Mouse (Mus musculus) liver, embryonic 11.5 days (tissue): ENCODE results near the gene Clasp2. TPM values are rescaled to one million over a fixed set of nuclear protein-coding genes. Genes with fewer than 3 reads are reported as not detected.

Experiments used
- ATAC-seq: fragments of 200-750 bp; cut with Nextera tagmentation; replicated peaks from 2 replicates; pipeline ENCODE4 v1.8.0; 2017; ENCODE audit warnings: moderate number of reproducible peaks, mild to moderate bottlenecking, moderate TSS enrichment, moderate library complexity; ENCODE audit not compliant: low FRiP score
- DNase-seq: peaks from one replicate; pipeline ENCODE4 v3.0.0-alpha.2; 2017; ENCODE audit warnings: low spot score
- H3K27ac ChIP-seq: fragments of 300-500 bp; sonication (generic); 2 replicates; pipeline ENCODE4 v1.5.1; 2014; ENCODE audit warnings: mild to moderate bottlenecking, low read depth, low read length, control low read depth
- H3K27me3 ChIP-seq: fragments of 300-500 bp; sonication (generic); replicated peaks from 2 replicates; pipeline ENCODE4 v1.6.1; 2014; ENCODE audit warnings: low read length, mixed read lengths; ENCODE audit not compliant: control insufficient read depth, insufficient read depth
- H3K36me3 ChIP-seq: fragments of 300-500 bp; sonication (generic); 2 replicates; pipeline ENCODE4 v1.6.1; 2014; ENCODE audit warnings: mild to moderate bottlenecking, low read length, moderate library complexity, mixed read lengths; ENCODE audit not compliant: control insufficient read depth, insufficient read depth
- H3K4me1 ChIP-seq: fragments of 300-500 bp; sonication (generic); replicated peaks from 2 replicates; pipeline ENCODE4 v1.6.1; 2014; ENCODE audit warnings: low read length, mixed read lengths; ENCODE audit not compliant: control insufficient read depth, insufficient read depth
- H3K4me2 ChIP-seq: fragments of 300-500 bp; sonication (generic); 2 replicates; pipeline ENCODE4 v1.6.1; 2014; ENCODE audit warnings: mild to moderate bottlenecking, control low read depth, moderate library complexity
- H3K4me3 ChIP-seq: fragments of 300-500 bp; sonication (generic); 2 replicates; pipeline ENCODE4 v1.5.1; 2014; ENCODE audit warnings: low read depth, low read length, control low read depth
- H3K9ac ChIP-seq: fragments of 300-500 bp; sonication (generic); 2 replicates; pipeline ENCODE4 v1.6.1; 2014; ENCODE audit warnings: low read depth, low read length, control low read depth
- H3K9me3 ChIP-seq: fragments of 300-500 bp; sonication (generic); 2 replicates; pipeline ENCODE4 v1.6.1; 2016; ENCODE audit warnings: low read length, inconsistent platforms, mixed read lengths; ENCODE audit not compliant: control insufficient read depth
- WGBS: fragments of 180-500 bp; shearing (Covaris S2); extraction: QIAGEN DNeasy Blood & Tissue Kit; methylation state at CpG from one replicate; pipeline ENCODE4 v1.1.7; 2014; 5-methylcytosine and 5-hydroxymethylcytosine counted together
- polyA plus RNA-seq: library from polyadenylated mRNA; unstranded; fragments of >200 nt; fragmentation: Nextera tagmentation; extraction: Ambion mirVana; gene quantifications from 2 replicates; pipeline ENCODE4 v1.2.1, GENCODE M21; 2014

The Clasp2 gene
- polyA plus RNA-seq, 1 experiment from 2014 or later, result 30.5 TPM

DNA sequence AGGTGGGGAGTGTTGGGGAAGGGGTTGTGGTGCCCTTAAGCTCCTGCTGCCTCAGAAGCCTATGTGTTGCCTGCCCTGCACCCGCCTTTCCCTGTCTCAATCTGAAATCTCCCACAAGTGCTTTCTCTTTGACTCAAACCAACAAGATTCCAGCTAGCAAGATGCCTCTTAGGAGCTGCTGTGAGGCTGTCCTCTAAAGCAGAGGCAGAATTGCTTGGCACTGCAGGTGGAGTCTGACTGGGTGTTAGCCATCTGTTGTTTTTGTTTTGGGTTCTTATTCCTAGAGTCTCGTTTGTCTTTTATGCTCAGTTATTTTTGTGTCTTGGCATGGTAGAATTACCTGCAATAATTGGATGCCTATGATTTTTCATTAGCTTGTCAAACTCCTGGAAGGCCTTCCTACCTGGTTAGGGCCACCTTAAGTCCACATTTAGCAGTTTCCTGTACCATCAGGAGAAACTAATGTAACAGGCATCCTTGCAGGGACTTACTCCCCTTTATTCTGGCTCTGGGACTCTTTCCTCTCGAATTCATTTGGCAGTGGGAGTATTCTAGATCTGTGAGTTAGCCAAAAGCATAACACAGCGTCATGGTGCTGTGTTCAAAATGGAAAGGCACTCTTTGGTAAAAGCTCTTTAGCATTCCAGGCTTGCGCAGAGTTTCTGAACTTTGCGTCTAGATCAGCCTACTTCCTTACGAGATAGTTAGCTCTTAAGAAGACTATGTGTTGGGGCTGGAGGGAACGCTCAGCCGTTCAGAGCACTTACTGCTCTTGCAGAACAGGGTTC lies 198.0 kb downstream of the Clasp2 start:
- Histone ChIP-seq H3K27me3 (no peaks in the 10 kb centered on the region), H3K27ac (0 out of 2 replicates have a peak overlapping the region, but pooled peaks have one; percentile 1), H3K4me2 (no peak overlapping the region), H3K36me3 (no peaks in the 10 kb centered on the region; the same call in 1 of the 2 replicates), H3K4me3 (no peak overlapping the region), H3K9me3 (no peaks in the 10 kb centered on the region), H3K9ac (no peak overlapping the region), H3K4me1 (peaks cover 55% of the 10 kb centered on the region)
- 82% methylated on average over 9 of the region's 9 CpGs for WGBS
- DNase-seq (no peak), ATAC-seq (no peak)

DNA sequence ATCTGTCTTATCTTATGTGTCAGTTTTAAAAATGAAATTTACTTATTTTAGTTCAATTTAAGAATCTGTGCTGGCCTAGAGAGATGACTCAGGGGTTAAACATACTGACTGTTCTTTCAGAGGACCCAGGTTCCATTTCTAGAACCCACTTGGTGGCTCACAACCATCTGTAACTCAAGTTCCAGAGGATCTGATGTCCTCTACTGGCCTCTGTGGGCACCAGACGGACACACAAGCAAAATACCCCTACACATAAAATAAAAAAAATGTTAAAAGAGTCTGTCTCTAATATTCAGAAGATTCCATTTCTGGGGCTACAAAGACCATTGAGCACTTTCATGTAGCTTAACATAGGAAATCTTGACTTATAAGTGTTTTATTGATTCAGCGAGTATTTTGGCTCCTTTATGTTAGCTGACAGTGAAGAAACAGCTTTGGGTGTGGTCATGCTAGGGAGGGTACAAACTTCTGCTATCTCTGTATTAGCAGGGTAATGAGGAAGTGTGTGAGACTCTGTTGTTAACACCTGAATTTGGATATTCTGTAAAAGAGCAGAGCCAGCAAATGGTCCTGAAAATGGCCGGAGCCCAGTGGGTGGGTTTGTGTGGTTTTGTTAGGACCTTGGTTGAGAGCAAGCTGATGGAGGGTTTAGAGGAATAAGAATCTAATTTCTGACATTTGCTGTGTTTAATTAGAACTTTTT lies 200.0 kb downstream of the Clasp2 start:
- no peak overlapping the region for H3K4me3 ChIP-seq
- WGBS, result 66% methylated on average over 3 of the region's 3 CpGs
- peak; percentile 90 for ATAC-seq
- peak overlapping the region; percentile 58 for H3K4me2 ChIP-seq
- H3K4me1 ChIP-seq, result peaks cover 38% of the 10 kb centered on the region
- no peaks in the 10 kb centered on the region for H3K9me3 ChIP-seq
- DNase-seq, result no peak
- peaks cover 7% of the 10 kb centered on the region for H3K36me3 ChIP-seq
- no peak overlapping the region; the same call in 1 of the 2 replicates for H3K9ac ChIP-seq
- no peaks in the 10 kb centered on the region for H3K27me3 ChIP-seq
- H3K27ac ChIP-seq, result peak overlapping the region; percentile 70

DNA sequence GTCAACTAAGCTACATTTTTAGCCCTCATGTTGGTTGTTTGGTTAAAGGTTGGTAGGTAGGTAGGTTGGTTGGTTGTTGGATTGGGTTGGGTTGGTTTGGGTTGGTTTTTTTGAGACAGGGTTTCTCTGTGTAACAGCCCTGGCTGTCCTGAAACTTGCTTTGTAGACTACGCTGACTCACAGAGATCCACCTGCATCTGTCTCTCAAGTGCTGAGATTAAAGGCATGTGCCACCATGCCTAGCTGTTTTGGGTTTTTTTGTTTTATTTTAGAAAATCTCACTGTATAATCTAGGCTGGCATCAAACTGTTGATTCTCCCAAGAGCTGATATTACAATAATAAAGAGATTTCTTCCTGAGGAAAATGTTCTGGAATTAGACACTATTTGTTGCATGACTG lies 202.1 kb downstream of the Clasp2 start:
- Histone ChIP-seq H3K4me2 (no peak overlapping the region), H3K4me3 (no peak overlapping the region), H3K9ac (no peak overlapping the region), H3K27ac (no peak overlapping the region), H3K36me3 (peaks cover 17% of the 10 kb centered on the region), H3K27me3 (no peaks in the 10 kb centered on the region), H3K4me1 (peaks cover 29% of the 10 kb centered on the region), H3K9me3 (no peaks in the 10 kb centered on the region)
- ATAC-seq, result no peak
- WGBS, result 88% methylated on average over 1 of the region's 1 CpGs
- DNase-seq, result no peak

DNA sequence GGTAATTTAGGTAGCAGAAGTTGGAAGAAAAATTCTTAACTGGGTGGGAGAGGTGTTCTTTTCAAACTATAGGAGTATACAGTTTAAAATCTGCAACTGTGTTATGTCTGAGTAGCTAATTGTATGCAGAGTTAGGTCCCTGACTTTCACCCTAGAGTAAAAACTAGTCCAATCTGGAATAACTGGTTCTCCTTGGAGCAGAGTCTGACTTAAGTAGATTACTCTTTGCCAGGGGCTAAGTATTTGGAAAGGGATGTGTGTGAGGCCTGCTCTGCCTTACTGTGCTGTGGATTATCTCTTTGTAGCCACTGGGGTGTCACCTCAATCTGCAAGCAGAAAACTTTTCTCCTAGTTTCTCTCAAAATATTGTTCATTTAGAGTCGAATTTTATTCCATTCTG lies 205.9 kb downstream of the Clasp2 start:
- no peak overlapping the region for H3K4me3 ChIP-seq
- no peaks in the 10 kb centered on the region for H3K27me3 ChIP-seq
- no peak overlapping the region for H3K4me2 ChIP-seq
- peaks cover 3% of the 10 kb centered on the region for H3K4me1 ChIP-seq
- H3K9ac ChIP-seq, result no peak overlapping the region
- H3K9me3 ChIP-seq, result no peaks in the 10 kb centered on the region
- no peak for DNase-seq
- ATAC-seq, result no peak
- 86% methylated on average over 1 of the region's 1 CpGs for WGBS
- peaks cover 22% of the 10 kb centered on the region for H3K36me3 ChIP-seq
- no peak overlapping the region for H3K27ac ChIP-seq

- Histone ChIP-seq H3K36me3 (peaks cover 26% of the 10 kb centered on the region), H3K9me3 (no peaks in the 10 kb centered on the region), H3K9ac (no peak overlapping the region), H3K27ac (no peak overlapping the region), H3K4me1 (no peaks in the 10 kb centered on the region), H3K27me3 (no peaks in the 10 kb centered on the region), H3K4me3 (no peak overlapping the region), H3K4me2 (no peak overlapping the region)
- no peak for DNase-seq
- WGBS, result 89% methylated on average over 4 of the region's 4 CpGs
- ATAC-seq, result peak; percentile 51; the same call in 1 of the 2 replicates
These were observed 216.5 kb downstream of the Clasp2 start for GRCm38 (mm10) chr9:113957777-113958176.

DNA sequence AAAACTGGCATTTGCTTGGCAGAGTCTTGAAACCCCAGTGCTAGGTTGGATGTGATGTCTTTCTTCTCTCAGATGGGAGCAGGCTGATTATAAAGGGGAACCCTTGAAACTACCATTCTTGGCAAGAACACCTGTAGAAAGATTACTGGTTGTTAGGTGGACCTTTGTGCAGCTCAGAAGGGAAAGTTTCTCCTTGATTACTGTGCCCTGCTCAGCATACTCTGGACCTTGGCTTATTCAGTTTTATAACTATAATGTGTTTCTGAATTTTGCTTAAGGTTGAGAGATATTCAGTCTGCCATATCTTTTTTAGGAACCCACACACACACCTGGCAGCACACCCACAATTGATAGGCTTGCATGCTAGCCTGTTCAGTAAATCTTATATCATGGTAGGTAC lies 222.4 kb downstream of the Clasp2 start:
- H3K27ac ChIP-seq, result no peak overlapping the region
- H3K4me1 ChIP-seq, result peaks cover 20% of the 10 kb centered on the region
- H3K9me3 ChIP-seq, result no peaks in the 10 kb centered on the region
- H3K27me3 ChIP-seq, result no peaks in the 10 kb centered on the region
- H3K4me3 ChIP-seq, result no peak overlapping the region
- DNase-seq, result no peak
- H3K4me2 ChIP-seq, result no peak overlapping the region
- H3K9ac ChIP-seq, result no peak overlapping the region
- peaks cover 43% of the 10 kb centered on the region for H3K36me3 ChIP-seq
- no peak for ATAC-seq

DNA sequence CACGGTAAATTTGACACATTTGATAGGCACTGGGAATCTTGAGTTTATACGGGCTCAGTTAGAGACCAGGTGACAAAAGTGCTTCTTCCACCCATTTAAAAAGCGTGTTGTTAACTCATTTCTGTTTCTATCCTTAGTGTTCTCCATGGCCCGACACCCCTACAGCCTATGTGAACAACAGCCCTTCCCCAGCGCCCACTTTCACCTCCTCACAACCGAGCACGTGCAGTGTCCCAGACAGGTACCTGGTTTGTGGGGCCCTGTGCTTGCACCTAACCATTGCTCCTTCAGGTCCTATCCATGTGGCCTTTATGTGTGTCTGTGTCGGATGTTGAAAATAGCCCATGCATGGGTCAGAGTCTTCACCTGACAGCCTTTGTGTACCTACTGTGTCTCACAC lies 223.1 kb downstream of the Clasp2 start:
- WGBS, result 95% methylated on average over 8 of the region's 8 CpGs
- no peak overlapping the region for H3K27ac ChIP-seq
- no peaks in the 10 kb centered on the region for H3K27me3 ChIP-seq
- peaks cover 40% of the 10 kb centered on the region for H3K36me3 ChIP-seq
- peaks cover 23% of the 10 kb centered on the region for H3K4me1 ChIP-seq
- ATAC-seq (no peak), DNase-seq (no peak)
- no peak overlapping the region for H3K4me3 ChIP-seq
- H3K9me3 ChIP-seq, result no peaks in the 10 kb centered on the region
- H3K4me2 ChIP-seq, result no peak overlapping the region
- H3K9ac ChIP-seq, result no peak overlapping the region

- Histone ChIP-seq H3K9ac (no peak overlapping the region), H3K27ac (peak overlapping the region; percentile 96; the same call in 1 of the 2 replicates), H3K9me3 (no peaks in the 10 kb centered on the region), H3K4me3 (no peak overlapping the region), H3K4me2 (no peak overlapping the region), H3K27me3 (no peaks in the 10 kb centered on the region), H3K36me3 (peaks cover 47% of the 10 kb centered on the region), H3K4me1 (peaks cover 35% of the 10 kb centered on the region)
- DNase-seq, result no peak
- 80% methylated on average over 4 of the region's 4 CpGs for WGBS
- ATAC-seq, result no peak
These were observed 225.6 kb downstream of the Clasp2 start for GRCm38 (mm10) chr9:113966838-113967237.
